Mouse (Mus musculus) activated CD4-positive, CD25-positive, alpha-beta regulatory T cell, adult 9 weeks (primary cell): Measurements from ENCODE around the gene Hsp90aa1. TPM values are rescaled to one million over a fixed set of nuclear protein-coding genes. Genes with fewer than 3 reads are reported as not detected.

Experiments used
- polyA plus RNA-seq: library from polyadenylated mRNA; unstranded; fragments of 100-300 nt; shearing (Covaris generic); gene quantifications from one replicate; pipeline ENCODE4 v1.2.1, GENCODE M21; 2017

The Hsp90aa1 gene
- polyA plus RNA-seq = 470 TPM

GRCm38 (mm10) chr12:110702556-110702955 is at the start of gene Hsp90aa1:
Hsp90aa1 (minus strand) TSS chr12:110702728.

GRCm38 (mm10) chr12:110737170-110738157 is 34.9 kb upstream of the Hsp90aa1 start, which contains the start of gene Wdr20:
Wdr20 (plus strand) TSS chr12:110737944.

GRCm38 (mm10) chr12:110682561-110683299 is 19.8 kb downstream of the Hsp90aa1 start, which contains the start of gene 1700001K19Rik:
1700001K19Rik (minus strand) TSS chr12:110682619.

Other genes with a start within 250 kb of the Hsp90aa1 start
- gene Dync1h1, start 101.3 kb downstream of the Hsp90aa1 start, polyA plus RNA-seq = 25.8 TPM
- gene 1700001K19Rik, start 20.1 kb downstream of the Hsp90aa1 start, polyA plus RNA-seq = not detected
- gene Wdr20, start 35.2 kb upstream of the Hsp90aa1 start, polyA plus RNA-seq = 53.5 TPM
- gene Mok, start 138.2 kb upstream of the Hsp90aa1 start, polyA plus RNA-seq = 0.20 TPM
- 1.9 TPM for gene Zfp839, start 147.5 kb upstream of the Hsp90aa1 start, polyA plus RNA-seq
- 42.5 TPM for gene Cinp, start 186.4 kb upstream of the Hsp90aa1 start, polyA plus RNA-seq
- gene Tecpr2, start 186.5 kb upstream of the Hsp90aa1 start, polyA plus RNA-seq = 2.7 TPM